8 mouse cellular contexts compared by ENCODE assay signal in the genomic region with DNA sequence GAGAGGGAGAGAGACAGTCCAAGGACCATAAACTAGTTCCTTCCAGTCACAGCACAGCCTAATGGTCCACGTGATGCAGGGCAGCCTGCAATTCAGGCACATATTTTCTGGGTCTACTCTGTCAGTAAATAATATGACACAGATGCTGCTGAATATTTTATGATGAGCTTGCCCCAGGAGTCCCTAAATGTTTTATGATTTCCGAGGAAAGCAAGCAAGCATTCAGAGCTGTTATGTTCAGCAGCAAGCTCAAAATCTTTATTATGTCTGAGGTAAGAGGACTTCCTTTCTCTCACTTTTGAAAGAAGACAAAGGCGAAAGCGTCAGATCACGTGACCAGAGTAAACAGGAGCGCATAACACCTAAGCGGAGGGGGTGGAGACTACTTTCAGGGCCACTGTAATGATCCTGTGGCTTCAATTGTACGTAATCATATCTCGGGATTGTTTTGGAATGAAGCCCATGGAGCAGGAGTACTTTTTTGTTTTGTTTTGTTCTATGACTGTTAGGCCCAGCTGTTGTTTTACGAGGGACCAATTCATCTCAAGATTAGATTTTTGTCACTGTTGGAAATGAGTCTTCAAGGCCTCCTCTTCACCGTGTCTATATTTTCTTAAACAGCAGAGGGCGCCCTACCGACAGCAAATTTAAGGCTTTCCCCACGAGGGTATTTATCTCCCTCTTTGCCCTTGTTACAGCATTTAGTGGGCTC.
DNase-seq lines count a peak whose midpoint lies in the region; ATAC-seq and TF ChIP-seq lines count a peak whose summit lies in the region.

No protein-coding gene starts in this region.

- TF ChIP-seq CTCF in embryonic fibroblast, embryonic 13.5 days (IDR thresholded peaks at IDR 0.05; ENCODE audit: borderline replicate concordance, insufficient read depth, low read length): no peak
- TF ChIP-seq CTCF in hindbrain, postnatal 0 days (IDR thresholded peaks at IDR 0.05; ENCODE audit: low read depth): peak; percentile 69
- peak; percentile 80 for TF ChIP-seq CTCF in stomach, postnatal 0 days (IDR thresholded peaks at IDR 0.05; ENCODE audit: low read depth)

- WGBS in hindbrain, postnatal 0 days: 34% methylated on average over 14 of the region's 14 CpGs
- 49% methylated on average over 14 of the region's 14 CpGs for whole genome bisulfite sequencing in midbrain, embryonic 10.5 days
- WGBS in stomach, postnatal 0 days: 14% methylated on average over 14 of the region's 14 CpGs

- no peak overlapping the region for H3K4me2 ChIP-seq in hindbrain, postnatal 0 days (ENCODE audit: low read depth, low read length)
- H3K4me2 ChIP-seq in stomach, postnatal 0 days (replicated peaks; ENCODE audit: low read depth): peak overlapping the region; percentile 34

- H3K4me1 ChIP-seq in embryonic fibroblast, embryonic 13.5 days (ENCODE audit: control insufficient read depth, insufficient read depth, low read length): no peaks in the 10 kb centered on the region
- no peaks in the 10 kb centered on the region for H3K4me1 ChIP-seq in hindbrain, postnatal 0 days (ENCODE audit: insufficient read depth, low read length)
- no peaks in the 10 kb centered on the region for H3K4me1 ChIP-seq in midbrain, embryonic 10.5 days
- H3K4me1 ChIP-seq in stomach, postnatal 0 days (replicated peaks; ENCODE audit: control insufficient read depth, insufficient read depth): no peaks in the 10 kb centered on the region

- no peaks in the 10 kb centered on the region for H3K36me3 ChIP-seq in hindbrain, postnatal 0 days (ENCODE audit: insufficient read depth, low read length)
- H3K36me3 ChIP-seq in midbrain, embryonic 10.5 days: no peaks in the 10 kb centered on the region
- H3K36me3 ChIP-seq in stomach, postnatal 0 days (ENCODE audit: control insufficient read depth, insufficient read depth, low read length): no peaks in the 10 kb centered on the region

- peak overlapping the region; percentile 44; the same call in 1 of the 2 replicates for H3K27ac ChIP-seq in embryonic fibroblast, embryonic 13.5 days (ENCODE audit: insufficient read depth, low read length)
- no peak overlapping the region for H3K27ac ChIP-seq in hindbrain, postnatal 0 days
- H3K27ac ChIP-seq in midbrain, embryonic 10.5 days (replicated peaks): no peak overlapping the region
- no peak overlapping the region for H3K27ac ChIP-seq in stomach, postnatal 0 days (replicated peaks)

- no peak for ATAC-seq in cerebellum, adult (ENCODE audit: insufficient number of reproducible peaks, low FRiP score, low TSS enrichment)
- ATAC-seq in hindbrain, postnatal 0 days: peak; percentile 83
- ATAC-seq in stomach, postnatal 0 days (ENCODE audit: low FRiP score, low TSS enrichment): peak; percentile 74

- TF ChIP-seq EP300 in stomach, postnatal 0 days (optimal IDR thresholded peaks at IDR 0.05): no peak

- no peaks in the 10 kb centered on the region for H3K9me3 ChIP-seq in hindbrain, postnatal 0 days (ENCODE audit: low read length)
- no peaks in the 10 kb centered on the region for H3K9me3 ChIP-seq in midbrain, embryonic 10.5 days (replicated peaks)
- H3K9me3 ChIP-seq in stomach, postnatal 0 days (ENCODE audit: control insufficient read depth, low read length): no peaks in the 10 kb centered on the region

- no peaks in the 10 kb centered on the region for H3K27me3 ChIP-seq in hindbrain, postnatal 0 days (ENCODE audit: insufficient read depth, low read length)
- no peaks in the 10 kb centered on the region for H3K27me3 ChIP-seq in midbrain, embryonic 10.5 days (ENCODE audit: low read depth, poor library complexity, severe bottlenecking)
- no peaks in the 10 kb centered on the region for H3K27me3 ChIP-seq in stomach, postnatal 0 days (ENCODE audit: control insufficient read depth, insufficient read depth, low read length)

- DNase-seq in cerebellum, adult 11 months: peak; percentile 18
- peak; percentile 25 to 32 for DNase-seq in adrenal gland, postnatal 36 days
- peak; percentile 78 for DNase-seq in hindbrain, postnatal 0 days (ENCODE audit: low spot score)
- peak; percentile 52 to 73 for DNase-seq in layer of hippocampus, postnatal 14 days (ENCODE audit: low spot score in 2 of 2)
- DNase-seq in midbrain, embryonic 10.5 days (ENCODE audit: low spot score): peak; percentile 28
- peak; percentile 52 for DNase-seq in stomach, postnatal 0 days (ENCODE audit: low spot score)

- no peak overlapping the region; the same call in 1 of the 2 replicates for H3K4me3 ChIP-seq in embryonic fibroblast, embryonic 13.5 days (ENCODE audit: insufficient read depth, low read length)
- H3K4me3 ChIP-seq in hindbrain, postnatal 0 days (ENCODE audit: low read length): no peak overlapping the region
- H3K4me3 ChIP-seq in midbrain, embryonic 10.5 days: no peak overlapping the region
- H3K4me3 ChIP-seq in stomach, postnatal 0 days (ENCODE audit: low read depth, low read length): no peak overlapping the region

- no peak for TF ChIP-seq POLR2A in embryonic fibroblast, embryonic 13.5 days (IDR thresholded peaks at IDR 0.05; ENCODE audit: low read depth, low read length)

- no peak overlapping the region for H3K9ac ChIP-seq in hindbrain, postnatal 0 days (replicated peaks; ENCODE audit: low read length)
- no peak overlapping the region for H3K9ac ChIP-seq in stomach, postnatal 0 days (ENCODE audit: low read length)

Comparison
In these comparisons a context has a peak if more than half of its experiments do, and no peak if none do; other contexts are left out.
1. DNase-seq: peak in every context shown above with its lines; median percentile 78 in hindbrain, postnatal 0 days; 62 in layer of hippocampus, postnatal 14 days; 52 in stomach, postnatal 0 days; 28 in adrenal gland, postnatal 36 days; 28 in midbrain, embryonic 10.5 days; 18 in cerebellum, adult 11 months.